Mouse (Mus musculus) liver, embryonic 14 days (tissue): Measurements from ENCODE around the gene Gm45261. TPM values are rescaled to one million over a fixed set of nuclear protein-coding genes. Genes with fewer than 3 reads are reported as not detected.

ENCODE experiments used
- polyA plus RNA-seq: library from polyadenylated mRNA; depleted of rRNA; stranded (reverse); fragments of >200 nt; gene quantifications from 2 replicates; pipeline ENCODE4 v1.2.3, GENCODE M21; 2012; rRNA removed

Gm45261 gene
- not detected in 2 replicates for polyA plus RNA-seq

GRCm38 (mm10) chr1:80461348-80461747, at the start of gene Gm45261:
Gene Gm45261, minus strand, starts transcription at chr1:80461448.

Other genes with a start within 250 kb of the Gm45261 start
- 0.01 TPM in 1 of 2 replicates, not detected in the other for gene Fam124b, start 243.0 kb downstream of the Gm45261 start, polyA plus RNA-seq
- gene Cul3, start 121.0 kb downstream of the Gm45261 start, polyA plus RNA-seq: 29.7 and 31.1 TPM in 2 replicates